Mouse (Mus musculus): ENCODE results near the gene Tapt1.
"Not testable (repeated sequence)": the region's sequence is repeated elsewhere in the genome, so short reads cannot be mapped to it uniquely, and the experiment has no call there.

The Tapt1 gene

GRCm38 (mm10) chr5:44226521-44227461 is at the start of gene Tapt1:
Gene Tapt1, minus strand, starts transcription at chr5:44226626.
- Histone ChIP-seq H3K27me3 (ENCODE audit: control insufficient read depth, insufficient read depth, low read length, poor library complexity, severe bottlenecking) (no peaks in the 10 kb centered on the region), H3K36me3 (ENCODE audit: control insufficient read depth, insufficient read depth, low read length, poor library complexity, severe bottlenecking) (no peaks in the 10 kb centered on the region)
- DNase-seq (ENCODE audit: low read depth, low spot score), result peak; percentile 86

GRCm38 (mm10) chr5:44271564-44271963 is 45.1 kb upstream of the Tapt1 start:
- H3K27me3 ChIP-seq (ENCODE audit: control insufficient read depth, insufficient read depth, low read length, poor library complexity, severe bottlenecking), result no peaks in the 10 kb centered on the region
- no peaks in the 10 kb centered on the region for H3K36me3 ChIP-seq (ENCODE audit: control insufficient read depth, insufficient read depth, low read length, poor library complexity, severe bottlenecking)
- DNase-seq (ENCODE audit: low read depth, low spot score), result no peak

GRCm38 (mm10) chr5:44268524-44268923 is 42.1 kb upstream of the Tapt1 start:
- peak; percentile 53 for DNase-seq (ENCODE audit: low read depth, low spot score)
- H3K27me3 ChIP-seq (ENCODE audit: control insufficient read depth, insufficient read depth, low read length, poor library complexity, severe bottlenecking); H3K36me3 ChIP-seq (ENCODE audit: control insufficient read depth, insufficient read depth, low read length, poor library complexity, severe bottlenecking): not testable (repeated sequence)

GRCm38 (mm10) chr5:44261691-44262090 is 35.3 kb upstream of the Tapt1 start:
- Histone ChIP-seq H3K36me3 (ENCODE audit: control insufficient read depth, insufficient read depth, low read length, poor library complexity, severe bottlenecking) (no peaks in the 10 kb centered on the region), H3K27me3 (ENCODE audit: control insufficient read depth, insufficient read depth, low read length, poor library complexity, severe bottlenecking) (no peaks in the 10 kb centered on the region)
- no peak for DNase-seq (ENCODE audit: low read depth, low spot score)

GRCm38 (mm10) chr5:44261172-44261571 is 34.7 kb upstream of the Tapt1 start:
- Histone ChIP-seq H3K36me3 (ENCODE audit: control insufficient read depth, insufficient read depth, low read length, poor library complexity, severe bottlenecking) (no peaks in the 10 kb centered on the region), H3K27me3 (ENCODE audit: control insufficient read depth, insufficient read depth, low read length, poor library complexity, severe bottlenecking) (no peaks in the 10 kb centered on the region)
- no peak for DNase-seq (ENCODE audit: low read depth, low spot score)

- Histone ChIP-seq H3K36me3 (ENCODE audit: control insufficient read depth, insufficient read depth, low read length, poor library complexity, severe bottlenecking) (no peaks in the 10 kb centered on the region), H3K27me3 (ENCODE audit: control insufficient read depth, insufficient read depth, low read length, poor library complexity, severe bottlenecking) (no peaks in the 10 kb centered on the region)
- DNase-seq (ENCODE audit: low read depth, low spot score), result no peak
These were observed 33.3 kb upstream of the Tapt1 start for GRCm38 (mm10) chr5:44259678-44260077.

- DNase-seq (ENCODE audit: low read depth, low spot score), result peak; percentile 53
- H3K27me3 ChIP-seq (ENCODE audit: control insufficient read depth, insufficient read depth, low read length, poor library complexity, severe bottlenecking), result no peaks in the 10 kb centered on the region
- H3K36me3 ChIP-seq (ENCODE audit: control insufficient read depth, insufficient read depth, low read length, poor library complexity, severe bottlenecking), result no peaks in the 10 kb centered on the region
These were observed 31.7 kb upstream of the Tapt1 start for GRCm38 (mm10) chr5:44258163-44258562.

GRCm38 (mm10) chr5:44257401-44257800 is 31.0 kb upstream of the Tapt1 start:
- no peaks in the 10 kb centered on the region for H3K27me3 ChIP-seq (ENCODE audit: control insufficient read depth, insufficient read depth, low read length, poor library complexity, severe bottlenecking)
- no peak for DNase-seq (ENCODE audit: low read depth, low spot score)
- no peaks in the 10 kb centered on the region for H3K36me3 ChIP-seq (ENCODE audit: control insufficient read depth, insufficient read depth, low read length, poor library complexity, severe bottlenecking)

- DNase-seq (ENCODE audit: low read depth, low spot score), result no peak
- Histone ChIP-seq H3K27me3 (ENCODE audit: control insufficient read depth, insufficient read depth, low read length, poor library complexity, severe bottlenecking) (no peaks in the 10 kb centered on the region), H3K36me3 (ENCODE audit: control insufficient read depth, insufficient read depth, low read length, poor library complexity, severe bottlenecking) (no peaks in the 10 kb centered on the region)
These were observed 30.1 kb upstream of the Tapt1 start for GRCm38 (mm10) chr5:44256512-44256911.

GRCm38 (mm10) chr5:44255756-44256398 is 29.5 kb upstream of the Tapt1 start:
- DNase-seq (ENCODE audit: low read depth, low spot score), result no peak
- no peaks in the 10 kb centered on the region for H3K36me3 ChIP-seq (ENCODE audit: control insufficient read depth, insufficient read depth, low read length, poor library complexity, severe bottlenecking)
- H3K27me3 ChIP-seq (ENCODE audit: control insufficient read depth, insufficient read depth, low read length, poor library complexity, severe bottlenecking), result no peaks in the 10 kb centered on the region

GRCm38 (mm10) chr5:44253449-44253848 is 27.0 kb upstream of the Tapt1 start:
- no peaks in the 10 kb centered on the region for H3K36me3 ChIP-seq (ENCODE audit: control insufficient read depth, insufficient read depth, low read length, poor library complexity, severe bottlenecking)
- no peaks in the 10 kb centered on the region for H3K27me3 ChIP-seq (ENCODE audit: control insufficient read depth, insufficient read depth, low read length, poor library complexity, severe bottlenecking)
- no peak for DNase-seq (ENCODE audit: low read depth, low spot score)

- Histone ChIP-seq H3K27me3 (ENCODE audit: control insufficient read depth, insufficient read depth, low read length, poor library complexity, severe bottlenecking) (no peaks in the 10 kb centered on the region), H3K36me3 (ENCODE audit: control insufficient read depth, insufficient read depth, low read length, poor library complexity, severe bottlenecking) (no peaks in the 10 kb centered on the region)
- no peak for DNase-seq (ENCODE audit: low read depth, low spot score)
These were observed 26.0 kb upstream of the Tapt1 start for GRCm38 (mm10) chr5:44252395-44252794.

- H3K27me3 ChIP-seq (ENCODE audit: control insufficient read depth, insufficient read depth, low read length, poor library complexity, severe bottlenecking), result no peaks in the 10 kb centered on the region
- no peaks in the 10 kb centered on the region for H3K36me3 ChIP-seq (ENCODE audit: control insufficient read depth, insufficient read depth, low read length, poor library complexity, severe bottlenecking)
- no peak for DNase-seq (ENCODE audit: low read depth, low spot score)
These were observed 24.0 kb upstream of the Tapt1 start for GRCm38 (mm10) chr5:44250211-44250955.

- H3K27me3 ChIP-seq (ENCODE audit: control insufficient read depth, insufficient read depth, low read length, poor library complexity, severe bottlenecking), result no peaks in the 10 kb centered on the region
- no peaks in the 10 kb centered on the region for H3K36me3 ChIP-seq (ENCODE audit: control insufficient read depth, insufficient read depth, low read length, poor library complexity, severe bottlenecking)
- no peak for DNase-seq (ENCODE audit: low read depth, low spot score)
These were observed 22.9 kb upstream of the Tapt1 start for GRCm38 (mm10) chr5:44249363-44249762.
